Mouse (Mus musculus) brain, embryonic 14.5 days (tissue): ENCODE data around the gene Myh11.

Experiments
- CTCF ChIP-seq: fragments of 200-500 bp; IDR thresholded peaks from 2 replicates; pipeline ENCODE4 v1.5.1; 2012; ENCODE audit warnings: inconsistent platforms, mild to moderate bottlenecking, moderate library complexity, borderline replicate concordance; ENCODE audit not compliant: insufficient read depth, insufficient read length; ENCODE audit errors: extremely low read depth
- POLR2A ChIP-seq: fragments of 200-500 bp; IDR thresholded peaks from 2 replicates; pipeline ENCODE4 v1.6.1; 2012; ENCODE audit warnings: mild to moderate bottlenecking, inconsistent platforms, borderline replicate concordance; ENCODE audit not compliant: poor library complexity, insufficient read depth, insufficient read length, severe bottlenecking; ENCODE audit errors: extremely low read depth

DNA sequence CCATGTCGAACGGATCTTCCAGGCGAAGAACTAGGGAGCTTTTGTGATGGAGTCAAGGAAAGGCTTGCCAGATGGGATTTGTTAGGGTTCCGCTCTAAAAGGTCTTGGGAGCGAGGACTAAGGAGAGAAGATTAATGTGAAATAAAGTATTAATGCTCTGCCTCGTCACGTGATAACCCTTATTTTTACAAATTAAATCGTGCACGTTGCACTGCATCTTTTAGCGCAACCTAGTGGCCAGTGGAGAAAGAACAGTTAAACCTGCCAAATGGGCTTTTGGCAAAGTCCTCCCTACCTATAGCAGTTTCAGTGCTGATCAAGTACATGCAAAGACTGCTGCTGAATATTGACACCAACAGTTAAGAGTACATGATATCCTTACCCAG is 131.4 kb downstream of the Myh11 start:
- TF ChIP-seq CTCF, result peak; percentile 73; the same call in 1 of the 2 replicates
- no peak for TF ChIP-seq POLR2A
